Mouse (Mus musculus) kidney, postnatal 10 days (tissue): ENCODE measurements around the gene Sult2a8.
"Not testable (repeated sequence)": the region's sequence is repeated elsewhere in the genome, so short reads cannot be mapped to it uniquely, and the experiment has no call there.

Source experiments
- DNase-seq: peaks from one replicate; pipeline ENCODE4 v3.0.0; 2021; ENCODE audit warnings: mixed read lengths

Sult2a8 gene

GRCm38 (mm10) chr7:14446534-14446933, at the start of gene Sult2a8:
Gene Sult2a8 (minus strand): TSS chr7:14446769.
- DNase-seq = no peak

- no peak for DNase-seq
Measured at GRCm38 (mm10) chr7:14494130-14494529, 47.6 kb upstream of the Sult2a8 start, which contains the start of gene Sult2a7. Gene Sult2a7 (minus strand): TSS chr7:14494230.

- DNase-seq = no peak
Measured at GRCm38 (mm10) chr7:14492886-14493285, 46.3 kb upstream of the Sult2a8 start.

GRCm38 (mm10) chr7:14439581-14439980, 7.0 kb downstream of the Sult2a8 start:
- DNase-seq = no peak

GRCm38 (mm10) chr7:14438484-14438883, 8.1 kb downstream of the Sult2a8 start:
- no peak for DNase-seq

- DNase-seq = no peak
Measured at GRCm38 (mm10) chr7:14438029-14438428, 8.5 kb downstream of the Sult2a8 start.

GRCm38 (mm10) chr7:14399363-14399762, 47.2 kb downstream of the Sult2a8 start:
- not testable (repeated sequence) for DNase-seq

- no peak for DNase-seq
Measured at GRCm38 (mm10) chr7:14396462-14396861, 50.1 kb downstream of the Sult2a8 start.
